Mouse (Mus musculus): ENCODE results near the gene Usp20.

- no peak for TF ChIP-seq POLR2A (IDR thresholded peaks at IDR 0.05; ENCODE audit: low read depth, low read length)
- TF ChIP-seq CTCF (conservative IDR thresholded peaks at IDR 0.05; ENCODE audit: insufficient read depth, insufficient read length, low read depth, low read length): no peak
Measured at GRCm38 (mm10) chr2:31041386-31041785, 59.3 kb downstream of the Usp20 start.

Data from kidney, adult 2 months (tissue).